Mouse (Mus musculus) midbrain, embryonic 14.5 days (tissue): ENCODE results near the gene B230104I21Rik. TPM values are rescaled to one million over a fixed set of nuclear protein-coding genes. Genes with fewer than 3 reads are reported as not detected.
A peak's percentile ranks its signal among the peaks of the same experiment; 100 is the strongest.

ENCODE experiments used
- ATAC-seq: fragments of 200-750 bp; cut with Nextera tagmentation; 2 replicates; pipeline ENCODE4 v1.8.0; 2017; ENCODE audit warnings: moderate number of reproducible peaks, moderate library complexity; ENCODE audit not compliant: low FRiP score, low TSS enrichment
- DNase-seq: peaks from one replicate; pipeline ENCODE4 v3.0.0-alpha.2; 2015
- H3K27ac ChIP-seq: fragments of 300-500 bp; sonication (generic); replicated peaks from 2 replicates; pipeline ENCODE4 v1.5.1; 2014; ENCODE audit warnings: mild to moderate bottlenecking, low read depth, low read length, moderate library complexity
- H3K27me3 ChIP-seq: fragments of 300-500 bp; sonication (generic); 2 replicates; pipeline ENCODE4 v1.6.1; 2014; ENCODE audit warnings: low read length, control low read depth, mixed read lengths; ENCODE audit not compliant: control insufficient read depth, insufficient read depth
- H3K36me3 ChIP-seq: fragments of 300-500 bp; sonication (generic); 2 replicates; pipeline ENCODE4 v1.6.1; 2014; ENCODE audit warnings: low read length, control low read depth; ENCODE audit not compliant: control insufficient read depth, insufficient read depth
- H3K4me1 ChIP-seq: fragments of 300-500 bp; sonication (generic); 2 replicates; pipeline ENCODE4 v1.6.1; 2014; ENCODE audit warnings: mild to moderate bottlenecking, antibody characterized with exemption, low read length, control low read depth; ENCODE audit not compliant: control insufficient read depth, insufficient read depth
- H3K4me2 ChIP-seq: fragments of 300-500 bp; sonication (generic); 2 replicates; pipeline ENCODE4 v1.6.1; 2014; ENCODE audit warnings: mild to moderate bottlenecking, low read length, moderate library complexity
- H3K4me3 ChIP-seq: fragments of 300-500 bp; sonication (generic); replicated peaks from 2 replicates; pipeline ENCODE4 v1.5.1; 2014; ENCODE audit warnings: low read depth, low read length
- H3K9ac ChIP-seq: fragments of 300-500 bp; sonication (generic); replicated peaks from 2 replicates; pipeline ENCODE4 v1.6.1; 2014; ENCODE audit warnings: mild to moderate bottlenecking, low read length, moderate library complexity
- H3K9me3 ChIP-seq: fragments of 300-500 bp; sonication (generic); 2 replicates; pipeline ENCODE4 v1.6.1; 2016; ENCODE audit warnings: low read length, control low read depth, mixed read lengths; ENCODE audit not compliant: control insufficient read depth
- whole genome bisulfite sequencing: fragments of 180-500 bp; shearing (Covaris S2); extraction: QIAGEN DNeasy Blood & Tissue Kit; methylation state at CpG from one replicate; pipeline ENCODE4 v1.1.7; 2014; 5-methylcytosine and 5-hydroxymethylcytosine counted together
- polyA plus RNA-seq: library from polyadenylated mRNA; unstranded; fragments of >200 nt; fragmentation: Nextera tagmentation; extraction: Ambion mirVana; gene quantifications from 2 replicates; pipeline ENCODE4 v1.2.1, GENCODE M21; 2014

Gene B230104I21Rik
- polyA plus RNA-seq, 1 experiment from 2014 or later, result not detected

GRCm38 (mm10) chr4:154312143-154312812 is 23.6 kb upstream of the B230104I21Rik start:
- H3K9me3 ChIP-seq, result no peaks in the 10 kb centered on the region; the same call in 1 of the 2 replicates
- no peaks in the 10 kb centered on the region for H3K36me3 ChIP-seq
- ATAC-seq (no peak), DNase-seq (no peak)
- no peaks in the 10 kb centered on the region for H3K4me1 ChIP-seq
- no peaks in the 10 kb centered on the region for H3K27me3 ChIP-seq
- 0 out of 2 replicates have a peak overlapping the region, but pooled peaks have one; percentile 37 for H3K27ac ChIP-seq
- H3K4me2 ChIP-seq, result no peak overlapping the region
- WGBS, result 85% methylated on average over 2 of the region's 2 CpGs
- H3K4me3 ChIP-seq, result no peak overlapping the region
- no peak overlapping the region for H3K9ac ChIP-seq

GRCm38 (mm10) chr4:154312935-154313621 is 22.8 kb upstream of the B230104I21Rik start:
- peak; percentile 29 for DNase-seq
- Histone ChIP-seq H3K4me3 (no peak overlapping the region), H3K4me1 (no peaks in the 10 kb centered on the region), H3K27ac (0 out of 2 replicates have a peak overlapping the region, but pooled peaks have one; percentile 37), H3K27me3 (no peaks in the 10 kb centered on the region), H3K9ac (no peak overlapping the region), H3K4me2 (no peak overlapping the region), H3K36me3 (no peaks in the 10 kb centered on the region), H3K9me3 (no peaks in the 10 kb centered on the region)
- 38% methylated on average over 4 of the region's 4 CpGs for WGBS
- no peak for ATAC-seq

GRCm38 (mm10) chr4:154313622-154313967 is 22.3 kb upstream of the B230104I21Rik start:
- DNase-seq (no peak), ATAC-seq (no peak)
- Histone ChIP-seq H3K9me3 (no peaks in the 10 kb centered on the region), H3K27me3 (no peaks in the 10 kb centered on the region), H3K4me3 (no peak overlapping the region), H3K27ac (no peak overlapping the region), H3K36me3 (no peaks in the 10 kb centered on the region), H3K4me2 (no peak overlapping the region), H3K9ac (no peak overlapping the region), H3K4me1 (no peaks in the 10 kb centered on the region)
- WGBS, result 84% methylated on average over 11 of the region's 11 CpGs

DNA sequence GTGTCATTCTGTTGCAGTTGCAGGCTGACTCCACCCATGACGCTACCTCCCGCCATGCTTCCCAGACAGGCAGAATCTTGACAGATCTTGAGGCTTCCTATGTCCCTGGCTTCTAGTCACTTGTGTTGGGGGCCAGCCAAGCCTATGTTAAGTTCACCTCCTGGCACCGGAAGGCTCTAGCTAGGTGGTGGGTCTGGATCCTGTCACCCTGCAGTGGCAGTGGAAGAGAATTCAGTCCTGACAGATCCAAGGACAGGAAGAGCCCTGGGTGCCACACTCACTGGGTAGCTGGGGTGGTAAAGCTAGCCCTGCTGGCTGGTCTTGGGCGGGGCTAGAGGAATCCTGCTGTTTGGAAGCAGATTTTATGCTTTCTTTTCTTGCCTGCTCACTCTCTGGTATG is 10.5 kb upstream of the B230104I21Rik start:
- no peak overlapping the region for H3K4me2 ChIP-seq
- no peaks in the 10 kb centered on the region for H3K27me3 ChIP-seq
- H3K4me1 ChIP-seq, result no peaks in the 10 kb centered on the region
- ATAC-seq (no peak), DNase-seq (no peak)
- H3K27ac ChIP-seq, result no peak overlapping the region
- no peaks in the 10 kb centered on the region for H3K9me3 ChIP-seq
- H3K4me3 ChIP-seq, result no peak overlapping the region
- no peaks in the 10 kb centered on the region for H3K36me3 ChIP-seq
- WGBS, result 66% methylated on average over 4 of the region's 4 CpGs
- no peak overlapping the region for H3K9ac ChIP-seq

DNA sequence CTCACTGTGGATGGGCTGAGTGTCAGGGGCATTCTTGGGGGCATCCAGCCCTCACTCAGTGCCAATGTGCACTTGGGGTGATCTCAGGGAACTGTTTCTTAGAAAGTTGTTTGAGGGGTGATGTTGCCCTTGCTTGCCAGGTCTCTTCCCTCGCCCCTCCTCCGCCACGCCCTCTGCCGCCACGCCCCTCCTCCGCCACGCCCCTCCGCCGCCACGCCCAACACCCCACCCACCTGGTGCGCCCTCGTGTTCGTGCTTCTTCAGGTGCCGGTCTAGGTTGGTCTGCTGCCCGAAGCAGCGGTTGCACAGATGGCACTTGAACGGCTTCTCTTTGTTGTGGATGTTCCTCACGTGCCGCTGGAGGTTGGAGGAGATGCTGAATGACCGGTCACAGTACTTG is 7.5 kb upstream of the B230104I21Rik start:
- Histone ChIP-seq H3K36me3 (no peaks in the 10 kb centered on the region), H3K4me2 (peak overlapping the region; percentile 7; the same call in 1 of the 2 replicates), H3K27ac (no peak overlapping the region), H3K9me3 (no peaks in the 10 kb centered on the region), H3K9ac (no peak overlapping the region), H3K27me3 (no peaks in the 10 kb centered on the region), H3K4me1 (peaks cover 6% of the 10 kb centered on the region; the same call in 1 of the 2 replicates), H3K4me3 (no peak overlapping the region)
- ATAC-seq (no peak), DNase-seq (no peak)
- WGBS, result 7% methylated on average over 19 of the region's 20 CpGs

DNA sequence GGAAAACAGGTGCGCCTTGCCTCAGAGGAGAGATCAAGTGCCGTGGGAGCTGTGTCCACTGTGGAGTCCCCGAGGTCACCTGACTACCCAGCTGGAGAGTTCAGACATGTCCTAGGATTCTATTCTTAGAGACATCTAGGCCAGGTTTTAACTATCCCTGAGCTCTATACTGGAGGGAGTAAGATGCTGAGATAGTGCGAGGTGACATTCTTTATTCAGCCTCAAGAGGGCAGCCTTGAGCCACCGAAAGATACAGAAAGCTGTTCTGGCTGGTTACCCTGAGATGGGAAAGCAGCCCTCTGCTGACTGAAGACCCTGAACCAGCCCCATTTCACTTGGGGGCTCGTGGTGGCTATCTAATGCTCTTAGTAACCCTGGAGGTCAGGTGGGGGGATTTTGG is 7.1 kb upstream of the B230104I21Rik start:
- peak; percentile 91 for DNase-seq
- H3K4me2 ChIP-seq, result peak overlapping the region; percentile 7; the same call in 1 of the 2 replicates
- peak; percentile 60 for ATAC-seq
- H3K4me1 ChIP-seq, result peaks cover 6% of the 10 kb centered on the region; the same call in 1 of the 2 replicates
- no peaks in the 10 kb centered on the region for H3K27me3 ChIP-seq
- no peak overlapping the region for H3K9ac ChIP-seq
- 0 out of 2 replicates have a peak overlapping the region, but pooled peaks have one; percentile 26 for H3K27ac ChIP-seq
- no peaks in the 10 kb centered on the region for H3K36me3 ChIP-seq
- H3K9me3 ChIP-seq, result no peaks in the 10 kb centered on the region
- WGBS, result 5% methylated on average over 6 of the region's 6 CpGs
- H3K4me3 ChIP-seq, result no peak overlapping the region

- DNase-seq (no peak), ATAC-seq (no peak)
- H3K4me1 ChIP-seq, result peaks cover 9% of the 10 kb centered on the region; the same call in 1 of the 2 replicates
- H3K9me3 ChIP-seq, result no peaks in the 10 kb centered on the region
- H3K4me3 ChIP-seq, result no peak overlapping the region
- H3K36me3 ChIP-seq, result no peaks in the 10 kb centered on the region
- no peak overlapping the region for H3K4me2 ChIP-seq
- H3K27me3 ChIP-seq, result no peaks in the 10 kb centered on the region
- no peak overlapping the region for H3K27ac ChIP-seq
- WGBS, result 90% methylated on average over 7 of the region's 7 CpGs
- H3K9ac ChIP-seq, result no peak overlapping the region
These were observed 5.9 kb upstream of the B230104I21Rik start for GRCm38 (mm10) chr4:154330001-154330400.

DNA sequence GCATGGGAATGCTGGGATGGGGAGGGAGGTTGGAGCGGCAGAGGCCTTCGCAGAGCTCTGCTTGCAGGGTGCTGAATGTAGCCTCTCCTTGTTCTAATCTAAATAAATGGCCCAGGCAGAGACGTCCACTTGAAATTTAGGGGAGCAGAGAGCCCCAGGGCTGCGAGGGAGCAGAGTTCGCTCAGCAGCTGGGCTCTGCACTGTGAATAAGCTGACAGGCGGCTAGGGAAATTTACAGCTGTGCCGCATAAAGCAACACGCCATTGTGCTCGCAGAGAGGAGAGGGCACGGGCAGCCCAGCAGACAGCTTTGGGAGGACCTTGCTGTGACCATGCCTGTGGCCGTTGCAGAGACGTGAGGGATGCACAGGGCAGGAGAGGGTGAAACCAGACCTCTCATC is 4.7 kb upstream of the B230104I21Rik start:
- no peak for ATAC-seq
- Histone ChIP-seq H3K9ac (no peak overlapping the region), H3K4me3 (no peak overlapping the region), H3K4me1 (peaks cover 16% of the 10 kb centered on the region), H3K27ac (no peak overlapping the region), H3K9me3 (no peaks in the 10 kb centered on the region), H3K4me2 (no peak overlapping the region), H3K27me3 (no peaks in the 10 kb centered on the region), H3K36me3 (no peaks in the 10 kb centered on the region)
- peak; percentile 52 for DNase-seq
- WGBS, result 29% methylated on average over 12 of the region's 12 CpGs

- Histone ChIP-seq H3K27me3 (no peaks in the 10 kb centered on the region), H3K4me1 (peaks cover 26% of the 10 kb centered on the region), H3K27ac (no peak overlapping the region), H3K4me2 (no peak overlapping the region), H3K9ac (no peak overlapping the region), H3K36me3 (no peaks in the 10 kb centered on the region), H3K9me3 (no peaks in the 10 kb centered on the region), H3K4me3 (no peak overlapping the region)
- no peak for ATAC-seq
- DNase-seq, result no peak
- 74% methylated on average over 8 of the region's 8 CpGs for WGBS
These were observed 2.6 kb upstream of the B230104I21Rik start for GRCm38 (mm10) chr4:154333300-154333699.
